Mouse (Mus musculus) layer of hippocampus, adult 2 months (tissue): ENCODE measurements at regions not wholly inside any gene's neighbourhood (a gene's known extent, or its start where the extent isn't known, plus 50 kb on each side); places are given as distances from the start of the nearest gene placed in this dataset.

Experiments used
- DNase-seq, 2 experiments: peaks; one replicate each; pipeline ENCODE4 v3.0.0; 2022; ENCODE audit warnings: low spot score in 2 of 2
- H3K27ac ChIP-seq: fragments of 200-600 bp; 2 replicates; pipeline ENCODE4 v1.8.1; 2022
- H3K4me3 ChIP-seq: fragments of 200-600 bp; 2 replicates; pipeline ENCODE4 v1.8.1; 2022; ENCODE audit warnings: mild to moderate bottlenecking
- CTCF ChIP-seq: fragments of 200-600 bp; conservative IDR thresholded peaks from 2 replicates; pipeline ENCODE4 v1.8.1; 2022; ENCODE audit warnings: antibody characterized with exemption, mild to moderate bottlenecking, moderate library complexity

- H3K27ac ChIP-seq, result no peak overlapping the region
- H3K4me3 ChIP-seq, result no peak overlapping the region
- no peak for TF ChIP-seq CTCF
- DNase-seq, result no peak
Measured at GRCm38 (mm10) chr3:148503432-148503831, 486.9 kb downstream of the Adgrl2 start.

GRCm38 (mm10) chr3:148501801-148502200, 488.6 kb downstream of the Adgrl2 start:
- Histone ChIP-seq H3K4me3 (no peak overlapping the region), H3K27ac (no peak overlapping the region)
- DNase-seq, result no peak
- TF ChIP-seq CTCF, result no peak

- H3K4me3 ChIP-seq, result no peak overlapping the region
- no peak for TF ChIP-seq CTCF
- no peak overlapping the region for H3K27ac ChIP-seq
- no peak for DNase-seq
Measured at GRCm38 (mm10) chr3:148496672-148497071, 493.7 kb downstream of the Adgrl2 start.

- no peak for TF ChIP-seq CTCF
- no peak overlapping the region for H3K4me3 ChIP-seq
- H3K27ac ChIP-seq, result no peak overlapping the region
- DNase-seq, result no peak
Measured at GRCm38 (mm10) chr3:148491287-148491686, 499.1 kb downstream of the Adgrl2 start.

- Histone ChIP-seq H3K4me3 (no peak overlapping the region), H3K27ac (no peak overlapping the region)
- DNase-seq, result no peak
- TF ChIP-seq CTCF, result no peak
Measured at GRCm38 (mm10) chr3:148489201-148489600, 501.2 kb downstream of the Adgrl2 start.

GRCm38 (mm10) chr3:148487949-148488348, 502.4 kb downstream of the Adgrl2 start:
- Histone ChIP-seq H3K27ac (no peak overlapping the region), H3K4me3 (no peak overlapping the region)
- TF ChIP-seq CTCF, result no peak
- no peak for DNase-seq

GRCm38 (mm10) chr3:148475862-148476261, 514.5 kb downstream of the Adgrl2 start:
- DNase-seq, result no peak
- no peak overlapping the region for H3K27ac ChIP-seq
- TF ChIP-seq CTCF, result no peak
- H3K4me3 ChIP-seq, result no peak overlapping the region

- Histone ChIP-seq H3K27ac (no peak overlapping the region), H3K4me3 (no peak overlapping the region)
- no peak for DNase-seq
- TF ChIP-seq CTCF, result no peak
Measured at GRCm38 (mm10) chr3:148472943-148473444, 517.4 kb downstream of the Adgrl2 start.

- DNase-seq, result no peak
- TF ChIP-seq CTCF, result no peak
- Histone ChIP-seq H3K4me3 (no peak overlapping the region), H3K27ac (no peak overlapping the region)
Measured at GRCm38 (mm10) chr3:148465456-148465855, 524.9 kb downstream of the Adgrl2 start.

- TF ChIP-seq CTCF, result no peak
- Histone ChIP-seq H3K27ac (no peak overlapping the region), H3K4me3 (no peak overlapping the region)
- DNase-seq, result peak; percentile 19
Measured at GRCm38 (mm10) chr3:148462791-148463190, 527.6 kb downstream of the Adgrl2 start.

- TF ChIP-seq CTCF, result no peak
- no peak for DNase-seq
- Histone ChIP-seq H3K4me3 (no peak overlapping the region), H3K27ac (no peak overlapping the region)
Measured at GRCm38 (mm10) chr3:148448888-148449287, 541.5 kb downstream of the Adgrl2 start.

- no peak for TF ChIP-seq CTCF
- no peak for DNase-seq
Measured at GRCm38 (mm10) chr3:148448465-148448864, 541.9 kb downstream of the Adgrl2 start.

GRCm38 (mm10) chr3:148446845-148447244, 543.5 kb downstream of the Adgrl2 start:
- no peak for DNase-seq
- H3K27ac ChIP-seq, result no peak overlapping the region
- H3K4me3 ChIP-seq, result no peak overlapping the region
- no peak for TF ChIP-seq CTCF

More at GRCm38 (mm10) chr3:148448465-148448864, 541.9 kb downstream of the Adgrl2 start:
- Histone ChIP-seq H3K27ac (no peak overlapping the region), H3K4me3 (no peak overlapping the region)

GRCm38 (mm10) chr3:148443012-148443411, 547.3 kb downstream of the Adgrl2 start:
- no peak for TF ChIP-seq CTCF
- H3K27ac ChIP-seq, result no peak overlapping the region

GRCm38 (mm10) chr3:148434033-148434432, 556.3 kb downstream of the Adgrl2 start:
- TF ChIP-seq CTCF, result no peak
- Histone ChIP-seq H3K4me3 (no peak overlapping the region), H3K27ac (no peak overlapping the region)
- DNase-seq, result no peak

More at GRCm38 (mm10) chr3:148443012-148443411, 547.3 kb downstream of the Adgrl2 start:
- DNase-seq, result no peak
- H3K4me3 ChIP-seq, result no peak overlapping the region
